Mouse (Mus musculus) spleen, adult 2 months (tissue): Measurements from ENCODE around the gene Gnb3. TPM values are rescaled to one million over a fixed set of nuclear protein-coding genes. Genes with fewer than 3 reads are reported as not detected.
"Not testable (repeated sequence)": the region's sequence is repeated elsewhere in the genome, so short reads cannot be mapped to it uniquely, and the experiment has no call there.

Experiments
- DNase-seq, 2 experiments: peaks; one replicate each; pipeline versions ENCODE4 v3.0.0 to v3.0.0-alpha.2; 2012 to 2021; ENCODE audit warnings: low spot score in 2 of 2, low read depth in 1 of 2
- H3K27ac ChIP-seq: fragments of 200-500 bp; 2 replicates; pipeline ENCODE4 v1.5.1; 2012; ENCODE audit warnings: low read length, inconsistent platforms; ENCODE audit not compliant: insufficient read depth
- H3K27me3 ChIP-seq: fragments of 200-500 bp; 2 replicates; pipeline ENCODE4 v1.6.1; 2012; ENCODE audit warnings: mild to moderate bottlenecking, moderate library complexity, low read length, inconsistent platforms; ENCODE audit not compliant: control insufficient read depth, insufficient read depth
- H3K36me3 ChIP-seq: fragments of 200-500 bp; 2 replicates; pipeline ENCODE4 v1.6.1; 2012; ENCODE audit warnings: mild to moderate bottlenecking, low read length, inconsistent platforms; ENCODE audit not compliant: control insufficient read depth, insufficient read depth
- H3K4me1 ChIP-seq: fragments of 200-500 bp; 2 replicates; pipeline ENCODE4 v1.6.1; 2011; ENCODE audit warnings: inconsistent platforms; ENCODE audit not compliant: control insufficient read depth, insufficient read depth, insufficient read length
- H3K4me3 ChIP-seq: fragments of 200-500 bp; 2 replicates; pipeline ENCODE4 v1.5.1; 2011; ENCODE audit warnings: mild to moderate bottlenecking, inconsistent platforms; ENCODE audit not compliant: insufficient read depth, insufficient read length; ENCODE audit errors: extremely low read depth
- CTCF ChIP-seq: fragments of 200-500 bp; IDR thresholded peaks from 2 replicates; pipeline ENCODE4 v1.5.1; 2011; ENCODE audit warnings: mild to moderate bottlenecking, inconsistent platforms; ENCODE audit not compliant: insufficient read depth, insufficient read length, insufficient replicate concordance; ENCODE audit errors: extremely low read depth
- POLR2A ChIP-seq: fragments of 200-500 bp; IDR thresholded peaks from 2 replicates; pipeline ENCODE4 v1.6.1; 2011; ENCODE audit warnings: low read depth, low read length, inconsistent platforms
- WGBS: fragments of 180-500 bp; shearing (Covaris S2); methylation state at CpG from one replicate; pipeline ENCODE4 v1.1.7; 2018; 5-methylcytosine and 5-hydroxymethylcytosine counted together
- polyA plus RNA-seq: library from polyadenylated mRNA; depleted of rRNA; stranded (reverse); fragments of >200 nt; gene quantifications from 2 replicates; pipeline ENCODE4 v1.2.3, GENCODE M21; 2012

The Gnb3 gene
- polyA plus RNA-seq, 1 experiment, result 0.37 TPM

- Histone ChIP-seq H3K4me1 (peaks cover 7% of the 10 kb centered on the region; the same call in 1 of the 2 replicates), H3K36me3 (peaks cover 6% of the 10 kb centered on the region), H3K27ac (no peak overlapping the region), H3K4me3 (no peak overlapping the region; the same call in 1 of the 2 replicates), H3K27me3 (no peaks in the 10 kb centered on the region)
- 50% methylated on average over 9 of the region's 9 CpGs for WGBS
- no peak for DNase-seq
- TF ChIP-seq POLR2A, result no peak
- TF ChIP-seq CTCF, result no peak
Measured at GRCm38 (mm10) chr6:124812848-124813247, 27.2 kb downstream of the Gnb3 start.

DNA sequence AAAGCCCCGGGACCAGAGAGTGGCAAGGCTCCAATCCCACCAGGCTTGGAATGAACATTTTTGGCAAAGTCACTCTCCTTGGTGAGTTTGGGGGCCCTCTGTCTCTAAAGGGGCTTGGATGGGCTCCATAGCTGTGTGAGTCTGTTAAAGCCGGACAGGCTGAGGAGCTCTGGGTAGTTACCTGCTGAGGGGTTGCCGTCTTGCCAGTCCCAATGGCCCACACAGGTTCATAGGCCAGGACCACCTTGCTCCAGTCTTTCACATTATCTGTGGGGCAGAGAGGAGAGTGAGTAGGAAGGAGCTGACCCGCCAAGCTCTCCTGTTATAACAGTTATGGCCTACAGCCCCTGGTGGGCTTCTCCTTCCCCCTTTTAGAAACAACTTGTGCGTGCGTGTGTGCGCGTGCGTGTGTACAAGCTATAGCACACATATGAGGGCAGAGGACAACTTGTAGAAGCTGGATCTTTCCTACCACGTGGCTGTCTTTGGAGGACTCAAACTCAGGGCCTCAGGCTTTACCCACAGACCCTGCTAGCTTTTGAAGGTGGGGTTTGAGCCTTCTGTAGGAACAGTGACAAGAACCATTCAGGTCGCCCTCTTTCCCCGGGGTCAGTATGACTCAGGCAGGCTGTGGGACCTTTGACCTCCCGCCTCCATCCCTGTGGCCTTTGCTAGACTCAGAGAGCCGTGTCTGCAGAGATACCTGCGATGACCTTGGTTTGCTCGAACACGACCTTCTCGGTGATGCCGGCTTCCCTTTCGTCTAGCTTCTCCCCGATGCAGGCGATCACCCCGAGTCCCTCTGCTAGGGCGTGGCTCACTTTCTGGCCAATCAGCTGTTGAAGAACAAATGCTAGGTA, 28.1 kb downstream of the Gnb3 start:
- TF ChIP-seq CTCF (no peak), POLR2A (no peak)
- Histone ChIP-seq H3K4me1 (peaks cover 7% of the 10 kb centered on the region; the same call in 1 of the 2 replicates), H3K4me3 (no peak overlapping the region), H3K36me3 (peaks cover 4% of the 10 kb centered on the region), H3K27me3 (no peaks in the 10 kb centered on the region), H3K27ac (no peak overlapping the region)
- 96% methylated on average over 24 of the region's 24 CpGs for WGBS
- DNase-seq, result no peak

DNA sequence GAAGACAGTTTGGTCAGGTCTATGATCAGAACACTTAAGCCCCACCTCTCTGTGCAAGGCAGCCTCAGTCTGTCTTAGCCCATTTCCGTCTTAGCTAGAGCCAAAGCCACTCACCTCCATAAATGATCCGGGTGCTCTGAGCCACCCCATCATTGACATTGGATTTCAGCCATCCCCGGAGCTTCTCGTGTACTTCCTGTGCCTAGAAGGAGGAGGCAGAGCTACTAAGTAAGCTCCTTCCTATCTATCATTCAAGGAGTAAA, 28.7 kb downstream of the Gnb3 start:
- Histone ChIP-seq H3K27me3 (no peaks in the 10 kb centered on the region), H3K4me1 (peaks cover 7% of the 10 kb centered on the region; the same call in 1 of the 2 replicates), H3K36me3 (peaks cover 4% of the 10 kb centered on the region), H3K4me3 (no peak overlapping the region), H3K27ac (no peak overlapping the region)
- no peak for TF ChIP-seq CTCF
- TF ChIP-seq POLR2A, result no peak
- no peak for DNase-seq
- WGBS, result 91% methylated on average over 4 of the region's 4 CpGs

DNA sequence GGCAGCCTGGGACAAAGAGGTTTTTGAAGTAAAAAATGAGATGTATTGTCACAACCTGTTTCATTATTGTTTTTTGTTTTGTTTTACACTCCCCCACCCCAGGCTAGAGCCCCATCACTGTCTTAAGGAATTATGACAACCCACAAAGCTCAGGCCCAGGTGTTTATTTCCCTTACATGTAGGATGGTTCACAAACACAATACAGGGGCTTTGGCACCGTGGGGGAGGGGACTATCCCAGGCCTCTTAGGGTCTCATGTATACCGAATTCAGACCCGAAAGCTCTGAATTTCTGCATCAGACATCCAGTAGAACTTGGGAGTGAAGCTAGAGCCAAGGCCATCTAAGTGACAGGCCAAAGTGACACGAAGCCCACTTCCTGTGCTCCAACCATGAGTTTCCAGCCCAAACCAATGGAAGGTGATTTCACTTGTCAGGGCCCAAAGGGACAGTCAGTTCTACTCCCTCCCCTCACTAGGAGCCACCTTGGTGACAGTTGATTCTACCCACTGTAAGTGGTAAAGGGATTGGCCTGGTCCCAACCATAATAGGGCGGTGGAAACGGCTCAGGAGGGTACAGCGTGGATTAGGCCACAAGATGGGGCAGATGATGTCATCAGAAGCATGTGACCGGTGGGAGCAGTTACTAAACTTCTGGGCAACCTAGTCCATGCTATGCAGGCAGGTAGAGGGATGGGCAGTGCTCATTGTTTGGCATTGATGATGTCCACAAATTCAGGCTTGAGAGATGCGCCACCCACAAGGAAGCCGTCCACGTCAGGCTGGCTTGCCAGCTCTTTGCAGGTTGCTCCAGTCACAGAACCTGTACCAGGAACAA, 29.3 kb downstream of the Gnb3 start:
- not testable (repeated sequence) for H3K27ac ChIP-seq
- 89% methylated on average over 11 of the region's 11 CpGs for WGBS

DNA sequence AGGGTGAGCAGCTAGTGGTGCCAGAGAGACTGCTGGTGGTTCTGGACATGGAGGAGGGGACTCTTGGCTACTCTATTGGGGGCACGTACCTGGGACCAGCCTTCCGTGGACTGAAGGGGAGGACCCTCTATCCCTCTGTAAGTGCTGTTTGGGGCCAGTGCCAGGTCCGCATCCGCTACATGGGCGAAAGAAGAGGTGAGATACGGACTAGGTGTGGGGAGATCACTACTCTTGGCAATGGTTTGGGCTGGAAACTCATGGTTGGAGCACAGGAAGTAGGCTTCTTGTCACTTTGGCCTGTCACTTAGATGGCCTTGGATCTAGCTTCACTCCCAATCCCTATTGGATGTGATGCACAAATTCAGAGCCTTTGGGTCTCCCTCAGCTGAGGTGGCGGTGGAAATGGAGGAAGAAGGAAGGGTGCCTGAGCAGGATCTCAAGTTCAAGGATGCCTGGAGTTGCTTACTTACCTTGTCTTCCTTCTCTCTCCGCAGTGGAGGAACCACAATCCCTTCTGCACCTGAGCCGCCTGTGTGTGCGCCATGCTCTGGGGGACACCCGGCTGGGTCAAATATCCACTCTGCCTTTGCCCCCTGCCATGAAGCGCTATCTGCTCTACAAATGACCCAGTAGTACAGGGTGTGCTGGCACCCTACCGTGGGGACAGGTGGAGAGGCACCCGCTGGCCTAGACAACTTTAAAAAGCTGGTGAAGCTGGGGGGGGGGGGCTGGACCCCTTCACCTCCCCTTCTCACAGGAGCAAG, 30.1 kb downstream of the Gnb3 start:
- Histone ChIP-seq H3K4me1 (peaks cover 12% of the 10 kb centered on the region), H3K36me3 (peaks cover 4% of the 10 kb centered on the region), H3K27ac (no peak overlapping the region), H3K4me3 (peak overlapping the region; percentile 36; the same call in 1 of the 2 replicates), H3K27me3 (no peaks in the 10 kb centered on the region)
- DNase-seq, result no peak
- TF ChIP-seq POLR2A (no peak), CTCF (no peak)
- 71% methylated on average over 14 of the region's 14 CpGs for WGBS

More for the DNA sequence above, 29.3 kb downstream of the Gnb3 start:
- H3K4me3 ChIP-seq, H3K4me1 ChIP-seq, DNase-seq, H3K27me3 ChIP-seq, H3K36me3 ChIP-seq: not testable (repeated sequence)

GRCm38 (mm10) chr6:124809052-124809774, 30.9 kb downstream of the Gnb3 start:
- peak overlapping the region; percentile 64 for H3K27ac ChIP-seq
- H3K4me3 ChIP-seq, result peak overlapping the region; percentile 77
- peaks cover 8% of the 10 kb centered on the region for H3K4me1 ChIP-seq
- no peak for TF ChIP-seq POLR2A
- peak; percentile 47; the same call in 1 of the 2 replicates for TF ChIP-seq CTCF
- WGBS, result under 1% methylated on average over 35 of the region's 35 CpGs
- no peaks in the 10 kb centered on the region for H3K27me3 ChIP-seq
- DNase-seq, result peak in 1 of 2 experiments; percentile 74
- peaks cover 4% of the 10 kb centered on the region for H3K36me3 ChIP-seq
